Mouse (Mus musculus): ENCODE results near the gene Ncbp3.

DNA sequence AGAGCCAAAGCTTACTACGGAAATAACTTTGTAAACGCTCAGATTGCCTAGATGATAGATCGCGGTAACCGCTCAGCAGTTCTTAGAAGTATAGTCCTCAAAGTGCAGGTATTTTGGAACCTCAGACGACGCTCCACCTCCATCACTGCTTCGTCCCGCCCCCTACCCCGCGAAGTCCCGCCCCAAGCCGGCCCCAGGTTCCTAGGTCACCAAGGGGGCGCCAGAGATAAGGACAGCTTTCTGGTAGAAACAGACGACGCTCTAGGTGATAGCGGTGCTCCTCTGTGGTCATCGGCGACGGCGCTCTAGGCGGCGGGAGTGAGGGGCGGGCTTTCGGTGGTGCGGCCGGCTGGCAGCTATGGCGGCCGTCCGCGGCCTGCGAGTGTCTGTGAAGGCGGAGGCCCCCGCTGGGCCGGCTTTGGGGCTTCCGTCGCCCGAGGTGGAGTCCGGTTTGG, at the start of gene Ncbp3:
- TF ChIP-seq GATA1 (IDR thresholded peaks at IDR 0.05; ENCODE audit: borderline replicate concordance, low read length) (no peak), FLI1 (IDR thresholded peaks at IDR 0.05; ENCODE audit: low read length) (no peak)
